Mouse (Mus musculus) ovary, adult 2 months (tissue): ENCODE measurements around the gene Polr2g. TPM values are rescaled to one million over a fixed set of nuclear protein-coding genes. Genes with fewer than 3 reads are reported as not detected.

Experiments
- polyA plus RNA-seq: library from polyadenylated mRNA; depleted of rRNA; stranded (reverse); fragments of >200 nt; gene quantifications from 2 replicates; pipeline ENCODE4 v1.2.3, GENCODE M21; 2012; rRNA removed

Polr2g gene
- 24.6 and 45.5 TPM in 2 replicates for polyA plus RNA-seq

DNA sequence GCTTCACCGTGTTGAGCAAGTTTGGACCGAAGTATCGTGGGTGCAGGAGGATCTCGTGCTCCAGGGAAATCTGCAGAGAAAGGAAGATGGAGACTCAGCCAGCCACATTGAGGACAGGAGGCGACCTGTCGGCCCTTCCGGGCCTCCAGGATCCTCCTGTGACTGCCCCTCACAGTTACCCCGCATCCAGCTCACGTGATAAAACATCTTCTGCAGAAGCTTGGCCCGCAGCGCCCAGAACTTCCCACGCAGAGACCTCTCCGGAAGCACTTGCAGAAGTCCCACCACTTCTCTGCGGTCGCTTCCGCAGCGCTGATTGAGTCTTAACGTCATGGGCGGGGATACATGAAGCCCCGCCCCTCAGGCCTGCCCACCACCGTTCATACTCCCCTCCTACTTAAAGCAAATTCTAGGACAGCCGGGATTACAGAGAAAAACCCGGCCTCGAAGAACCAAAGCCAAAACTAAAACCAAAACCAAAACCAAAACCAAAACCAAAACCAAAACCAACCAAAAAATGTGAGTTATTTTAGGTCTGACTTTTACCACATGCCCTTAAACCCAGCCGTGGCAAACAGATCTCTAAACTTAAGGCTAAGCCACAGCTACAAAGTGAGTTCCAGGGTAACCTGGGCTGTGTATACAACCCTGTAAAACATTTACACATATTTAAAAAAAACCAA lies at the start of gene Polr2g:
Gene Polr2g, minus strand, starts transcription at position 314 of the 683 bp plus-strand sequence.

GRCm38 (mm10) chr19:8839103-8839907 lies 40.9 kb upstream of the Polr2g start, which contains the start of gene Gng3:
Gng3 (minus strand) TSS chr19:8839194.

GRCm38 (mm10) chr19:8837251-8837791 lies 38.9 kb upstream of the Polr2g start, which contains the start of gene Bscl2:
Bscl2 (plus strand) TSS chr19:8837467.

GRCm38 (mm10) chr19:8829660-8830059 lies 31.3 kb upstream of the Polr2g start, which contains the start of gene AC129217.1:
AC129217.1 (plus strand) TSS chr19:8829773.

DNA sequence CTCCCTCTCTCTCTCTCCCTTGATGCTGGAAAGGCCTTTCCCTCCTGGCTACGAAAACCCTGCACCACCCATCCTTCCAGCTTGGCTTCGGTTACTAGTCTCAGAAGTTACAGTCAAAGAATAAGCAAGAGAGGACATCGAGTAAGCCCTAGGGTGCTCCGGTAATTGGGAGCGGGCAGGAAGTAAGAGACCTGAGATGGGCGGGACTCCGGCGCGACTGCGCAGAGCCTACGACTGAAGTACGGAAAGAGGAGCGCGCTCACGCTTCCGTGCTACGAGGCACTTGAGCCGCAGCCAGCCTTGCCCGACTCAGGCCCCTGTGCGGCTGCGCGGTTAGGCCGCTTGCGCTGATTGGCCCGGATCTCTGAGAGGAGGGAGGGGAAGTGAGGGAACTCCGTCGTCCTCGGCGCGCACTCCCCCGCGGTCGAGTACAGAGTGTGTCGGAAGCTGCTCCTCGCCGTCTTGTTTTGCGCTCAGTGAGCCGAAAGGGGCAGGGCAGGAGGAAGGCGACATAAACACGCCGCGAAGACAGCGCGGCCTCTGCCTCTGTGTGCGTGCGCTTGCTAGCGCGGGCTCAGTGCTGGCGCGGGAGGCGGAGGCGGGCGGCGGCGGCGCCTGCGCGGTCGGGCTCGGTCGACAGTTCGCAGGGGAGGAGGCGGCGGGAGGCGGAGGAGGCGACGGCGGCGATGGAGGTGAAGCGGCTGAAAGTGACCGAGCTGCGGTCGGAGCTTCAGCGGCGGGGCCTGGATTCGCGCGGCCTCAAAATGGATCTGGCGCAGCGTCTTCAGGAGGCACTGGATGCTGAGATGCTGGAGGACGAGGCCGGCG lies 21.4 kb upstream of the Polr2g start, which contains the start of gene Hnrnpul2:
Gene Hnrnpul2, plus strand, starts transcription at position 415 of the 828 bp plus-strand sequence.

DNA sequence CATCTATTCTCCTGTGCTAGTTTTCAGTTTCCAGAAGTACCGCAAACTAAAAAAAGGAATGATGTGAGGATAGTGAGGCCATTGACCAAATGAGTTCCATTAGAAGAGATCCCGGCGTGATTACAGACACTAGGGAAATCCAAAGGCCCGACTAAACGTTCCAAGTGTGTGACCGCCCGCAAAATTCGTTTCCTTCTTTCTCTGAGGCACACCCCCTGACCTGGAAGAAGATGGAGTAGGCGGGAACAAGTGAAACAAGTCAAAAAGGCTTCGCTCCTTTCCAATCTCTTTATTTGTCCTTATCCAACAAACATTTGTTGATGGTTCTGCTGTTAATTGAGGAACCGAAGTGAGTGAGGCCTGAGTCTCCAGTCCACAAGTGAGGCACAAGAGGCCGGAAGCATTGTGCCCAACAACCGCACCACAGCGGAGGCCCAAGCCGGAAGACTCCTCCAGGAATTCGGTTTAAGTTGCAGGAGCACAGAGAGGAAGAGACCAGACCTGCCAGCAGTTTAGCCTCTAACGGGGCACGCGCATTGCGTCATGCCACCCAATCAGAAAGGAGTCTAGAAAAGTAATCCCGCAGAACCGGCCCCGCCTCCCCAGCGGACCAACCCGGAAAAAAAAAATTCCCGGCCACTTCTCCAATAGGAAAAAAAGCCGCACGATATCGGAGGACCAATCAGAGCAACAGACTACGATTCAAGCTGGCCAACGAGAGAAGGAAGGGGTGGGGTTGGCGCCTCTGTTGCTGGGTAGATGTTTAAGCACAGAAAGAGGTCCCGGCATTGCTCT lies 20.6 kb upstream of the Polr2g start, which contains the start of gene Ttc9c:
Gene Ttc9c, minus strand, starts transcription at position 533 of the 795 bp plus-strand sequence.

DNA sequence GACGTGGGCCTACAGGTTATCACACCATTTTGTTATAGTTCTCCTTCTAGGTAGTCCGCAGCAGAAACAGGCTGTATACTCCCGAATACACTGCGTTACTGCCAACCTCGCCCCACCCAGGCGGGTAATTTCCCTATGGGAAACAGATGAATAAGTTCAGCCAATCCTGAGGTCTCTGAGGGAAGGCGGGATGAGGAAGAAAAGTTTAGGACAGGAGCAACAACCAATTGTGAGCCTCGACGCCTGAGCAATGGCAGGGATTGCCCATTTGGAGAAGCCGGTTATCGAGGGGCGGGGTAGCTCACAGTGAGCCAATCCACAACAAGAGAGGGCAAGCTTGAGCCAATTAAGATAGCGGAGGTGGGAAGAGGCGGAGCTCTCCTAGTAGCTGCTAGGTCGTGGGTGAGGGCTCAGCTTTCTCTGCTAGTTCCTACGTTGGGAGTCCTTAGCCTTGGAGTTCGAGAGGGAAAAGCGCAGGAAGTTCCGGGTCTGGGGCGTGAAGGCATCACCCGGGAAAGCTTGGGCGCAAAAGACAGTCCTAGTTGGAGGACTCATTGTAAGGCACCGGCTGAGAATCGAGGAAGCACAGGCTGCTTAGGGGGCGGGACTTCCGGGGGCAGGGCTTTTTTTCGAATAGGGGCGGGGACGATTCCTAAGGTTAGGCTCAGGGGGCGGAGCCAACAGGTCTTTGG lies 3.9 kb upstream of the Polr2g start, which contains the start of gene Zbtb3:
Gene Zbtb3, plus strand, starts transcription at position 426 of the 692 bp plus-strand sequence.

DNA sequence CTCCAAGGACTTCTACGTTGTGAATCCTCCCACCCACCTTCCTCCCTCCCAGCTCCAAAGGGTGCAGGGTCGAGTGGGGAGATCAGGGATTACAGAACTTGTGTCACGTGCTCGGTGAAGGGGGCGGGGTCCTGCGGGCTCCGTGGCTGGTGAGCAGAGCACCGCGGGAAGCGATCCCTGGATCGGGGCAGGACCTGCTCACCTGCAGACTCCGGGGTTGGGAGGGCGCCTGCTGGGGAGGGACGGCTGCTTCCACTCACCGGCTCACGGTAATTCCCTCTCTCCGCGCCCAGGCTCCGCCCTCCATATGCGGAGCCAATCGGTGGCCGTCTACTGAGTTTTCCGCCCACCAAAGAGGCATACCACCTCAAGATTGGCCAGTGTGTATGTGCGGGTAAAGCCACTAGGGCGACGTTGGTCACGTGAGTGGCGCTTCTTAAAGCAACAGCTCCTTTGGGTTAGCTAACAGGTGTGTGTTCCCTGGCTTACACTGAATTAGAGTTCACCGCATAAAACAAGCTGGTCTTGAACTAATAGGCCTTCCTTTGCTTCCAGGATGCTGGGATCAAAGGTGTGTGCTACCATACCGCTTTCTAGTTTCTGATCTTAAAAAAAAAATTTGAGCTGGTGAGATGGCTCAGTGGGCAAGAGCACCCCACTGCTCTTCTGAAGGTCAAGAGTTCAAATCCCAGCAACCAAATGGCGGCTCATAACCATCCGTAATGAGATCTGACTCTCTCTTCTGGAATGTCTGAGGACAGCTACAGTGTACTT lies 12.2 kb downstream of the Polr2g start, which contains the start of gene Taf6l:
Gene Taf6l, minus strand, starts transcription at position 410 of the 774 bp plus-strand sequence.

DNA sequence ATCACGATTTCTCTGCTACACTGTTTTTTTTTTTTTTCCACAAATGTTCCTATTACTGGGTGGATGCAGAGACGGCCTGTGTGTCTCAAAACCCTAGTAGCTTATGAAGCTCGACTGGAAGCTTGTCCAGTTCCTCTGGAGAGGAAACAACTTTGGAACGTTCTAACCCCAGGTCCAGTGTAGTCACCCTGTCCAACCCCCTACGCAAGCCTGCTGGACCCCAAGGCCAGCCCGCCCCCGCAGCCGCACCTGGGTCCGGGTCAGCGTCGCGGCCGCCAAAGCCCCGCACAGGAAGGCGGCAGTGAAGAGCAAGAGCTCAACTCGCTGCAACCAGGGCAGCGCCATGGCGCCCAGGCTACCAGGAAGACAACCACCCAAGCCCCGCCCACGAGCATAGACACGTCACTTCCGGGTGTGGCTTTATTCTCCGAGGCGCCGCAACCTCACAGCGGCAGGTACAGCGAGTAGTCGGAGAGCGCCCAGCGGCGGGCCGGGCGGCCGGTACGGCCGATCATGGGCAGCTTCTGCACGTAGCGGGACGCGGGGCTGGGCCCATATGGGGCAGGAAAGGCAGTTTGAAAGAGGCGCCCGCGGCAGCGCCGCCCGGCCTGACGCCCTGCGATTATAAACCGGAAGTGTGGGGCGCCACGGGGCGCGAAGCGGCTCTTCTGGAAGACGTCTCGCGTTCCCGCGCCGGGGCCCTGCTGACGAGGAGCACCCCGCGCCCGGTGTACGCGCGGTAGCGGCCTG lies 24.1 kb downstream of the Polr2g start, which contains the start of gene Tmem179b:
Gene Tmem179b, minus strand, starts transcription at position 382 of the 750 bp plus-strand sequence.

DNA sequence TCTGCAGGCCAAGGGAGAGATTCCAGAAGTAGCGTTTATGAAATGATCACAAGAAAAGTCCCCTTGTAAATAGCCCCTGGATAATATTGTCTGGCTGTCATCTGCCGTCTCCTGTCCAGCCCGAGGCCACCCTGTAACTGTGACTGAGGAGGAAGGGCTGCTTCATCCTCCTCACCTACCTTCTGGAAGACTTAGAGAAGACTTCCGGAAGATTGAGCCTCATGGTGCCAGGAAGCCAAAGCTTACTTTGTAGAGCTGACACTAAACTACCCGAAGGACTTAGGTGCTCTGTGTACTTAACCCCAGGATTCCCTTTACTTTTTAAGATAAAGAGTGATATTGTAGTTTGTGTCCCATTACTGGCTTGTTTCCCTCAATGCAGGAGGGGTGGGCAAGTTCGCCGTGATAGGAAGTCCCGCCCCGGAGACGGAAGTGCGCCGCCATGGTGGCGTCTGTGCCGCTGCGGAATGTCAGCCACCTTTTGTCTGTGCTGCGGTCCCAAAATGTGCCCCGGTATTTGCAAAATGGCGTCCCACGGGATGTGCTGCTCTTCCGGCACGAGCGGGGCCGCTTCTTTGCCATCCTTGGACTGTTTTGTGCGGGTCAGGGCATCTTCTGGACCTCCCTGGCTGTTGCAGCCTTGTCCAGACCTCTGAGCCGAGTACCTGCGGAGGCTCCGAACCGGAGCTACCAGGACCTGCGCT lies 27.7 kb downstream of the Polr2g start, which contains the start of gene Tmem223:
Gene Tmem223, plus strand, starts transcription at position 430 of the 704 bp plus-strand sequence.

DNA sequence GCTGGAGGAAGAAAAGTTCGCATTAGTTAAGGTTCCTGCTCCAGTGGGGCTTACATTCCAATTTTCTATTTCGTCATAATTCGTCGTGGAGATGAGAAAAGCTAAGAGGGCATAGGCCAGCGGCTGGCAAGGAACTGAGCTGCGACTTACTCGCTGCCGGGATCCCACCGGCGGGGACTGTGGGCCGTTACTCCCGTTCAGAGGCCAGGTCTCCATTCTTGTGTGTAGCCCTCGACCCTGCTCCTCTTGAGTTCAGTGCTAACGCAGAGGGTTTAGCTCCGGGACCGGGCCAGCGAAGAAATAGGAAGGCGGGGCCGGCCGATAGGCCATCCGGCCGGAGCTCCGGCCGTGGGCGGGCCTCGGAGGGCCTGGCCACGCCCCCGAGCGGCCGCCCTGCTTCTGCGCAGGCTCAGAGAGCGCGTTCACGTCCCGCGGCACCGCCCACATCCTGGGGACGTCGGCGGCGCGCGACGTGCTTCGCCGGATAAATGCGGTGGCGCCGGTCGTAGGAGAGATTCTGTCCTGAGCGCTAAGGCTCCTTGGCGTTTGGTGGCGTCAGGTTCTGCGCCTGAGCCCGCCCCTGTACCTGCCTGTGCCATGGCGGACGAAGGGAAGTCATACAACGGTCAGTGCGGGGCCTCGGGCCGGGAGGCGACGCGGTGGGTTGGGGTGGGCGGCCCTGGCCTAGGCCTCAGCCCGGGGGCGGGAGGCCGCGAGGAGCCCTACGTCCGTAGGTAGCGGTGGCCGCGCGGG lies 41.6 kb downstream of the Polr2g start, which contains the start of gene Nxf1:
Gene Nxf1, plus strand, starts transcription at position 439 of the 753 bp plus-strand sequence.

Other genes starting within 250 kb of the Polr2g start
- gene Slc22a8, start 207.3 kb downstream of the Polr2g start, polyA plus RNA-seq, result 0.05 and 0.14 TPM in 2 replicates
- not detected in 2 replicates for gene Slc22a6, start 180.5 kb downstream of the Polr2g start, polyA plus RNA-seq
- 0.27 and 0.39 TPM in 2 replicates for gene Chrm1, start 134.8 kb downstream of the Polr2g start, polyA plus RNA-seq
- gene Slc3a2, start 75.2 kb downstream of the Polr2g start, polyA plus RNA-seq, result 264 and 289 TPM in 2 replicates
- 39.6 and 45.2 TPM in 2 replicates for gene Wdr74, start 62.8 kb downstream of the Polr2g start, polyA plus RNA-seq
- not detected in 2 replicates for gene 1700092M07Rik, start 57.9 kb downstream of the Polr2g start, polyA plus RNA-seq
- gene Stx5a, start 57.2 kb downstream of the Polr2g start, polyA plus RNA-seq, result 114 and 132 TPM in 2 replicates
- 61.6 and 71.3 TPM in 2 replicates for gene Nxf1, start 41.5 kb downstream of the Polr2g start, polyA plus RNA-seq
- gene Tmem223, start 27.6 kb downstream of the Polr2g start, polyA plus RNA-seq, result 276 and 327 TPM in 2 replicates
- 127 and 136 TPM in 2 replicates for gene Tmem179b, start 24.1 kb downstream of the Polr2g start, polyA plus RNA-seq
- gene Taf6l, start 12.2 kb downstream of the Polr2g start, polyA plus RNA-seq, result 26.9 and 28.3 TPM in 2 replicates
- gene Zbtb3, start 4.0 kb upstream of the Polr2g start, polyA plus RNA-seq, result 3.0 and 3.2 TPM in 2 replicates
- 12.5 and 19.6 TPM in 2 replicates for gene Ttc9c, start 20.8 kb upstream of the Polr2g start, polyA plus RNA-seq
- 16.0 and 24.5 TPM in 2 replicates for gene Hnrnpul2, start 21.4 kb upstream of the Polr2g start, polyA plus RNA-seq
- gene AC129217.1, start 31.2 kb upstream of the Polr2g start, polyA plus RNA-seq, result 0.68 TPM in 1 of 2 replicates, not detected in the other
- 183 and 186 TPM in 2 replicates for gene Bscl2, start 38.9 kb upstream of the Polr2g start, polyA plus RNA-seq
- 1.5 and 1.9 TPM in 2 replicates for gene Gng3, start 40.6 kb upstream of the Polr2g start, polyA plus RNA-seq
- gene Lrrn4cl, start 52.2 kb upstream of the Polr2g start, polyA plus RNA-seq, result 3.2 and 4.4 TPM in 2 replicates
- 115 and 129 TPM in 2 replicates for gene Ubxn1, start 72.9 kb upstream of the Polr2g start, polyA plus RNA-seq
- gene Uqcc3, start 82.3 kb upstream of the Polr2g start, polyA plus RNA-seq, result 22.7 and 33.5 TPM in 2 replicates
- 0.85 and 1.2 TPM in 2 replicates for gene Lbhd1, start 85.2 kb upstream of the Polr2g start, polyA plus RNA-seq
- not detected in 2 replicates for gene Gm49403, start 85.4 kb upstream of the Polr2g start, polyA plus RNA-seq
- gene 1810009A15Rik, start 90.3 kb upstream of the Polr2g start, polyA plus RNA-seq, result 19.1 and 24.3 TPM in 2 replicates
- not detected in 2 replicates for gene Gm49416, start 90.3 kb upstream of the Polr2g start, polyA plus RNA-seq
- 37.5 and 40.2 TPM in 2 replicates for gene Ints5, start 94.4 kb upstream of the Polr2g start, polyA plus RNA-seq
- gene Ganab, start 99.5 kb upstream of the Polr2g start, polyA plus RNA-seq, result 135 and 159 TPM in 2 replicates
- 118 and 124 TPM in 2 replicates for gene B3gat3, start 121.8 kb upstream of the Polr2g start, polyA plus RNA-seq
- gene Rom1, start 130.8 kb upstream of the Polr2g start, polyA plus RNA-seq, result 23.4 and 23.7 TPM in 2 replicates
- gene Eml3, start 131.0 kb upstream of the Polr2g start, polyA plus RNA-seq, result 73.5 and 83.4 TPM in 2 replicates
- gene Mta2, start 143.3 kb upstream of the Polr2g start, polyA plus RNA-seq, result 21.7 and 22.8 TPM in 2 replicates
- 24.1 and 25.9 TPM in 2 replicates for gene Tut1, start 155.3 kb upstream of the Polr2g start, polyA plus RNA-seq
- 306 and 361 TPM in 2 replicates for gene Eef1g, start 168.5 kb upstream of the Polr2g start, polyA plus RNA-seq
- 16.0 and 16.5 TPM in 2 replicates for gene Ahnak, start 190.7 kb upstream of the Polr2g start, polyA plus RNA-seq